Mouse (Mus musculus): ENCODE data around the gene Hoxa1.

Gene Hoxa1

GRCm38 (mm10) chr6:52189909-52190308 is 31.8 kb upstream of the Hoxa1 start:
- DNase-seq (ENCODE audit: low spot score in 2 of 2), result no peak

GRCm38 (mm10) chr6:52189172-52189591 is 31.1 kb upstream of the Hoxa1 start:
- DNase-seq (ENCODE audit: low spot score in 2 of 2), result no peak

GRCm38 (mm10) chr6:52186500-52186899 is 28.4 kb upstream of the Hoxa1 start:
- no peak for DNase-seq (ENCODE audit: low spot score in 2 of 2)

- DNase-seq (ENCODE audit: low spot score in 2 of 2), result no peak
These were observed 27.7 kb upstream of the Hoxa1 start for GRCm38 (mm10) chr6:52185834-52186233.

- no peak for DNase-seq (ENCODE audit: low spot score in 2 of 2)
These were observed 27.1 kb upstream of the Hoxa1 start for GRCm38 (mm10) chr6:52185222-52185621.

- DNase-seq (ENCODE audit: low spot score in 2 of 2), result no peak
These were observed 26.6 kb upstream of the Hoxa1 start for GRCm38 (mm10) chr6:52184668-52185067.

- DNase-seq (ENCODE audit: low spot score in 2 of 2), result no peak
These were observed 25.4 kb upstream of the Hoxa1 start for GRCm38 (mm10) chr6:52183311-52184080.

GRCm38 (mm10) chr6:52182793-52183192 is 24.7 kb upstream of the Hoxa1 start:
- DNase-seq (ENCODE audit: low spot score in 2 of 2), result no peak

- no peak for DNase-seq (ENCODE audit: low spot score in 2 of 2)
These were observed 23.9 kb upstream of the Hoxa1 start for GRCm38 (mm10) chr6:52182030-52182429.

GRCm38 (mm10) chr6:52180726-52181125 is 22.6 kb upstream of the Hoxa1 start:
- no peak for DNase-seq (ENCODE audit: low spot score in 2 of 2)

- DNase-seq (ENCODE audit: low spot score in 2 of 2), result no peak
These were observed 22.1 kb upstream of the Hoxa1 start for GRCm38 (mm10) chr6:52180213-52180710.

- DNase-seq (ENCODE audit: low spot score in 2 of 2), result no peak
These were observed 21.6 kb upstream of the Hoxa1 start for GRCm38 (mm10) chr6:52179690-52180089.

GRCm38 (mm10) chr6:52178918-52179665 is 21.0 kb upstream of the Hoxa1 start:
- no peak for DNase-seq (ENCODE audit: low spot score in 2 of 2)

GRCm38 (mm10) chr6:52177806-52178205 is 19.7 kb upstream of the Hoxa1 start:
- DNase-seq (ENCODE audit: low spot score in 2 of 2), result no peak

GRCm38 (mm10) chr6:52177061-52177735 is 19.1 kb upstream of the Hoxa1 start, which contains the start of gene 5730596B20Rik:
5730596B20Rik (plus strand) TSS chr6:52177498.
- DNase-seq (ENCODE audit: low spot score in 2 of 2), result no peak

- DNase-seq (ENCODE audit: low spot score in 2 of 2), result no peak
These were observed 18.3 kb upstream of the Hoxa1 start for GRCm38 (mm10) chr6:52176391-52176790.

- DNase-seq (ENCODE audit: low spot score in 2 of 2), result no peak
These were observed 17.7 kb upstream of the Hoxa1 start for GRCm38 (mm10) chr6:52175864-52176263.

GRCm38 (mm10) chr6:52174968-52175751 is 17.0 kb upstream of the Hoxa1 start:
- no peak for DNase-seq (ENCODE audit: low spot score in 2 of 2)

- no peak for DNase-seq (ENCODE audit: low spot score in 2 of 2)
These were observed 15.5 kb upstream of the Hoxa1 start for GRCm38 (mm10) chr6:52173648-52174047.

- peak in 1 of 2 experiments; percentile 49 for DNase-seq (ENCODE audit: low spot score in 2 of 2)
These were observed 14.4 kb upstream of the Hoxa1 start for GRCm38 (mm10) chr6:52172501-52172900.

GRCm38 (mm10) chr6:52171938-52172337 is 13.8 kb upstream of the Hoxa1 start:
- DNase-seq (ENCODE audit: low spot score in 2 of 2), result no peak
